Mouse (Mus musculus): ENCODE results near the gene Tuba4a.
"Not testable (repeated sequence)": the region's sequence is repeated elsewhere in the genome, so short reads cannot be mapped to it uniquely, and the experiment has no call there.

The Tuba4a gene

GRCm38 (mm10) chr1:75234606-75235005 lies 14.9 kb upstream of the Tuba4a start:
- peak; percentile 91 for DNase-seq (ENCODE audit: low read depth)

GRCm38 (mm10) chr1:75232489-75232888 lies 12.8 kb upstream of the Tuba4a start:
- not testable (repeated sequence) for DNase-seq (ENCODE audit: low read depth)

- no peak for DNase-seq (ENCODE audit: low read depth)
These were observed 12.0 kb upstream of the Tuba4a start, which contains the start of gene A630095N17Rik for GRCm38 (mm10) chr1:75231664-75232152. Gene A630095N17Rik, minus strand, starts transcription at chr1:75232102.

GRCm38 (mm10) chr1:75231224-75231623 lies 11.6 kb upstream of the Tuba4a start:
- no peak for DNase-seq (ENCODE audit: low read depth)

- peak; percentile 76 for DNase-seq (ENCODE audit: low read depth)
These were observed 10.8 kb upstream of the Tuba4a start for GRCm38 (mm10) chr1:75230335-75230994.

GRCm38 (mm10) chr1:75229158-75229557 lies 9.5 kb upstream of the Tuba4a start:
- DNase-seq (ENCODE audit: low read depth), result peak; percentile 89

GRCm38 (mm10) chr1:75227653-75228052 lies 8.0 kb upstream of the Tuba4a start:
- DNase-seq (ENCODE audit: low read depth), result no peak

- DNase-seq (ENCODE audit: low read depth), result no peak
These were observed 6.5 kb upstream of the Tuba4a start for GRCm38 (mm10) chr1:75226138-75226537.

GRCm38 (mm10) chr1:75225473-75225872 lies 5.8 kb upstream of the Tuba4a start:
- DNase-seq (ENCODE audit: low read depth), result no peak

- DNase-seq (ENCODE audit: low read depth), result no peak
These were observed 3.9 kb upstream of the Tuba4a start for GRCm38 (mm10) chr1:75223532-75223931.

GRCm38 (mm10) chr1:75222926-75223325 lies 3.3 kb upstream of the Tuba4a start:
- no peak for DNase-seq (ENCODE audit: low read depth)

- peak; percentile 50 for DNase-seq (ENCODE audit: low read depth)
These were observed 1.9 kb upstream of the Tuba4a start for GRCm38 (mm10) chr1:75221538-75221937.

- peak; percentile 91 for DNase-seq (ENCODE audit: low read depth)
These were observed 587 bp downstream of the Tuba4a start for GRCm38 (mm10) chr1:75219078-75219477.

GRCm38 (mm10) chr1:75218227-75219001 lies 1.3 kb downstream of the Tuba4a start:
- DNase-seq (ENCODE audit: low read depth), result peak; percentile 66

GRCm38 (mm10) chr1:75217893-75218226 lies 1.8 kb downstream of the Tuba4a start:
- peak; percentile 39 for DNase-seq (ENCODE audit: low read depth)

GRCm38 (mm10) chr1:75216797-75217585 lies 2.7 kb downstream of the Tuba4a start:
- DNase-seq (ENCODE audit: low read depth), result no peak

GRCm38 (mm10) chr1:75215785-75216184 lies 3.9 kb downstream of the Tuba4a start:
- DNase-seq (ENCODE audit: low read depth), result no peak

- DNase-seq (ENCODE audit: low read depth), result no peak
These were observed 4.8 kb downstream of the Tuba4a start for GRCm38 (mm10) chr1:75214886-75215285.

- no peak for DNase-seq (ENCODE audit: low read depth)
These were observed 5.2 kb downstream of the Tuba4a start for GRCm38 (mm10) chr1:75214442-75214841.

GRCm38 (mm10) chr1:75213096-75213495 lies 6.6 kb downstream of the Tuba4a start:
- DNase-seq (ENCODE audit: low read depth), result peak; percentile 98

GRCm38 (mm10) chr1:75212542-75212941 lies 7.1 kb downstream of the Tuba4a start:
- peak; percentile 67 for DNase-seq (ENCODE audit: low read depth)

GRCm38 (mm10) chr1:75211141-75211708 lies 8.4 kb downstream of the Tuba4a start:
- DNase-seq (ENCODE audit: low read depth), result no peak
